Mouse (Mus musculus) midbrain, embryonic 13.5 days (tissue): ENCODE data around the gene Gm48551. TPM values are rescaled to one million over a fixed set of nuclear protein-coding genes. Genes with fewer than 3 reads are reported as not detected.

Source experiments
- ATAC-seq: fragments of 200-750 bp; cut with Nextera tagmentation; 2 replicates; pipeline ENCODE4 v1.8.0; 2017; ENCODE audit warnings: mild to moderate bottlenecking, moderate TSS enrichment, moderate library complexity
- H3K27ac ChIP-seq: fragments of 300-500 bp; sonication (generic); 2 replicates; pipeline ENCODE4 v1.5.1; 2015; ENCODE audit warnings: inconsistent platforms, mild to moderate bottlenecking, moderate library complexity
- H3K27me3 ChIP-seq: fragments of 300-500 bp; sonication (generic); 2 replicates; pipeline ENCODE4 v1.6.1; 2015; ENCODE audit warnings: mild to moderate bottlenecking, inconsistent platforms
- H3K36me3 ChIP-seq: fragments of 300-500 bp; sonication (generic); 2 replicates; pipeline ENCODE4 v1.6.1; 2015; ENCODE audit warnings: mild to moderate bottlenecking, inconsistent platforms
- H3K4me1 ChIP-seq: fragments of 300-500 bp; sonication (generic); replicated peaks from 2 replicates; pipeline ENCODE4 v1.6.1; 2015; ENCODE audit warnings: inconsistent platforms
- H3K4me2 ChIP-seq: fragments of 300-500 bp; sonication (generic); replicated peaks from 2 replicates; pipeline ENCODE4 v1.6.1; 2015; ENCODE audit warnings: moderate library complexity, mild to moderate bottlenecking, inconsistent platforms
- H3K4me3 ChIP-seq: fragments of 300-500 bp; sonication (generic); replicated peaks from 2 replicates; pipeline ENCODE4 v1.5.1; 2015; ENCODE audit warnings: mild to moderate bottlenecking, inconsistent platforms
- H3K9ac ChIP-seq: fragments of 300-500 bp; sonication (generic); replicated peaks from 2 replicates; pipeline ENCODE4 v1.6.1; 2015; ENCODE audit warnings: mild to moderate bottlenecking, inconsistent platforms
- H3K9me3 ChIP-seq: fragments of 300-500 bp; sonication (generic); 2 replicates; pipeline ENCODE4 v1.6.1; 2016; ENCODE audit warnings: mild to moderate bottlenecking, inconsistent platforms
- WGBS: fragments of 180-500 bp; shearing (Covaris S2); methylation state at CpG from one replicate; pipeline ENCODE4 v1.1.7; 2015; 5-methylcytosine and 5-hydroxymethylcytosine counted together
- polyA plus RNA-seq: library from polyadenylated mRNA; unstranded; fragments of >200 nt; fragmentation: Nextera tagmentation; extraction: Ambion mirVana; gene quantifications from 2 replicates; pipeline ENCODE4 v1.2.1, GENCODE M21; 2015

The Gm48551 gene
- polyA plus RNA-seq, 1 experiment from 2014 or later: 7.2 TPM

DNA sequence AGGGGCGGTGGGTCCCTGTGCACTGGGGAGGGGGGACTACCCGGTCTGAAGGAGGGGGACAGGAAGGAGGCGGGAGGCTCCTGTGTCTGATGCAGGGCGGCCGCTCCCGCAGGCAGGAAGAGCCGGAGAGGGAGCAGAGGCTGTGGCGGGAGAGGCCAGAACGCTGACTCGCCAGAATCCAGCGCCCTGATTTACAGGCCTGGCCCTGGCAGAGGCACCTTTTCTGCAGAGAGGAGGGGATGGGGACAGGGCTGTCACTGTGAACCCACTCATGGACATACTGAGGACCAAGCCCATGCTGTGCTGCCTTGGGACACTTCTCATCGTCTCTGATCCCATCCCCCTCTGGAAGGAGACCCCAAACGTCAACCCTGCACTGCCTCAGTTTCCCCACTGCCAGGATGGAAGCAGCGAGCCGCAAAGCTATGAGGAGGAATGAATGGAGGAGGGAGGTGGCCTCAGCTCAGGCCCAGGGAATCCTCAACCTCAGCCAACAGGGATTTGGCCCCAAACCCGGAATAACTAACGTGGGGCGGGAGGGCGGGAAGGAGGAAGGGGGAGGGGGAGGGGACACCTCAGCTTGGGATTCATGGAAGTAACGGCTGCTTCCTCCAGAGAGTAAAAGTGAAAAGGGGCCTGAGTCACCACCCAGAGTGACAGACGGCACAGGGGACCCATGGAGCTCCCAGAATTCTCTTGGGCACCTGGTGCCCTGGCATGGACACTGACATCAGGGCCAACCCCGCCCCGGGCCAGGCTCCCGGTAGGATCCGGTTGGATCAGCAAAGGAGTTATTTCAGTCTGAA lies 40.2 kb downstream of the Gm48551 start:
- Histone ChIP-seq H3K27ac (no peak overlapping the region), H3K36me3 (peaks cover 11% of the 10 kb centered on the region), H3K4me3 (no peak overlapping the region), H3K27me3 (peaks cover 66% of the 10 kb centered on the region), H3K4me1 (peaks cover 41% of the 10 kb centered on the region), H3K9ac (0 out of 2 replicates have a peak overlapping the region, but pooled peaks have one; percentile 23), H3K9me3 (no peaks in the 10 kb centered on the region), H3K4me2 (peak overlapping the region; percentile 60)
- WGBS: 5% methylated on average over 24 of the region's 25 CpGs
- no peak for ATAC-seq

DNA sequence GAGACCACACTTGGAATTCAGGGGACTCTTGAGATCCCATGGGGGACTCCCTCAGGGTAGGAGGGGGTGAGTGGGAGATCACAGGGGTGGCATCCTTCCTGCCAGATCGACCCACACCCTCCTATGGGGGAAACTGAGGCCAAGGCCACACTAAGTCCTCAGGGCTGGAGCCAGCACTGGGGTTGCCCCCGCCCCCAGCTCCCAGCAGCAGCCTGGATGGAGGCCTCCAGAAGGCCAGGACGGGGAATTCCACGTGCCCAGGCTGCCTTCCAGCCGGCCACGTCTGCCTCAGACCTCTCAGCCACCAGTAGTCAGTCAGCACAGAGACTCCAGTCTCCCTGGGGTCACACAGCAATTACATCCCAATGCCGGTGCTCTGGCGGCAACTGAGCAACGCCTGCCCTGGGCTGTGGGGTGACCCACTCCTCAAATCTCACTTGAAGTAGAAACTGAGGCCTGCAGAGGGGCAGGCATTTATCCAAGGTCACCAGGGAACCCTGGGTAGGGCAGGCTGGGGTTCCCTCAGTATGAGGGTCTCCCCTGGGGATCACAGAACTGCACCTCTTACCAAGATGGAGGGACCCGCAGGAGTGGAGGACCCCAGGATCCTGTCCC lies 41.1 kb downstream of the Gm48551 start:
- 26% methylated on average over 10 of the region's 10 CpGs for WGBS
- Histone ChIP-seq H3K27me3 (peaks cover 66% of the 10 kb centered on the region), H3K9ac (0 out of 2 replicates have a peak overlapping the region, but pooled peaks have one; percentile 23), H3K4me2 (peak overlapping the region; percentile 60), H3K4me1 (peaks cover 47% of the 10 kb centered on the region), H3K27ac (no peak overlapping the region), H3K4me3 (peak overlapping the region; percentile 36; the same call in 1 of the 2 replicates), H3K9me3 (no peaks in the 10 kb centered on the region), H3K36me3 (peaks cover 2% of the 10 kb centered on the region; the same call in 1 of the 2 replicates)
- ATAC-seq: no peak

DNA sequence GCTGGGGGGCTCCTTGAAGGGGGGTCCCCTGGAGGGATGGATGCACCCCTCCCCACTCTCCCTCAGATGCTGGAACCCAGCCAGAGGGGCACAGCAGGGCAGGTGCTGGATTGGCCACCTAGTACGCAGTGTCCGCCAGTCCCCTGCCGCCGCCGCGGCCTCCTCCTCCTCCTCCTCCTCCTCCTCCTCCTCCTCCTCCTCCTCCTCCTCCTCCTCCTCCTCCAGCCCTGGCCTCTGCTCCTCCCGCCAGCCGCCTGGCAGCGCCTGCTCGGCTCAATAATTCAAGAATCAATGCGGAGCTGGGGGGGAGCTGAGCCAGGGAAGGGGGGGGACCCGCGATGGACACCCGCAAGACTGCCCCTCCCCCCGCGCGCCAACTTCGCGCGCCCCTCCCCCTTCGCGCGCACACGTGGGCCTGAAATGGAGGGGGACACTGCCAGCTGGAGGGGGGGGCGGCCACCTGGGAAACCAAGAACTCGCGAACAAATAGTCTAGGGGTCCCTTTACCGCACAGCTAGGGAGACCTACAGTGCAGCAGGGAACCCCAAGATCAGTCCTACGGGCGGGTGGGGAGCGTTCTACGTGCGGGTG lies 41.9 kb downstream of the Gm48551 start:
- Histone ChIP-seq H3K27ac (no peak overlapping the region), H3K27me3 (peaks cover 66% of the 10 kb centered on the region), H3K4me3 (peak overlapping the region; percentile 36), H3K4me1 (peaks cover 51% of the 10 kb centered on the region), H3K4me2 (peak overlapping the region; percentile 60), H3K9me3 (no peaks in the 10 kb centered on the region), H3K9ac (peak overlapping the region; percentile 51), H3K36me3 (no peaks in the 10 kb centered on the region)
- no peak for ATAC-seq
- WGBS: 0% methylated on average over 13 of the region's 33 CpGs

DNA sequence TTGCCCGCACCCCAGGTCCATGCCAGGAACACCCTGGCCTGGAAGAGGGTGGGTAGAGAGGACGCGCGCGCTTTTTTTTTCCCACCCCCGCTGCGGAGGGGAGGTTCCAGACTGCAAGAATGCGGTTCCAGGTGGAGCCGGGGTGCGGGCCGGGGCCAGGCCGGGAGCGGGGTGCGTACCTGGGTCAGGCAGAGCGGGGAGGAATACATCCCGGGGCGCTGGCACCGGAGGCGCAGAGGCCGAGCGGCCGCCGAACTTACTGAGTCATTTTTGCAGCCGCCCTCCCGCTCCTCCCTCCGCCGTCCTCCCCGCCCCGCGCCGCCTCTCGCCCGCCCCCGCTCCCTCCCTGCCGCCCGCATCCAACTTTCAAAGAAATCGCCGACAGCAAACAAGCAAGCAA lies 42.6 kb downstream of the Gm48551 start:
- Histone ChIP-seq H3K27ac (no peak overlapping the region), H3K4me3 (peak overlapping the region; percentile 36), H3K36me3 (no peaks in the 10 kb centered on the region), H3K4me2 (peak overlapping the region; percentile 60), H3K4me1 (peaks cover 55% of the 10 kb centered on the region), H3K9ac (peak overlapping the region; percentile 51), H3K9me3 (no peaks in the 10 kb centered on the region), H3K27me3 (peaks cover 66% of the 10 kb centered on the region)
- ATAC-seq: no peak
- WGBS: 1% methylated on average over 18 of the region's 38 CpGs

DNA sequence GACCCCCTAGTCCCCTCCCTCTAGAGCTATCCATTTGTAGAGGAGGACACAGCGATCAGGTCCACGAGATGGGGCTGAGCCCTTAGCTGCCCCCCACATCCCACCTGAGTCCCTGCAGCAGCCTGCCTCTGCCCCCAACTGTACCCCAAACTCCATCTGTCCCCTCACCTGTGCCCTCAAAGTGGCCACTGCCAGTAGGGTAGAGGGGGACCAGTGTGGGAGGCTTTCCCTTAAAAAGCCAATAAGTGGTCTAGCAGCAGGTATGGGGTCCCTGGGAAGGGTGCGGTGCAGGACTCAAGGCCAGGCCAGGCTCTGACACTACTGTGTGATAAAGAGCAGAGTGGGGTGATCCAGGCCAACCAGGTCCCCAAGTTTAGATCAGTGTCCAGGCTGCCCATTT lies 43.1 kb downstream of the Gm48551 start:
- Histone ChIP-seq H3K9ac (peak overlapping the region; percentile 51; the same call in 1 of the 2 replicates), H3K9me3 (no peaks in the 10 kb centered on the region), H3K4me3 (peak overlapping the region; percentile 36), H3K27me3 (peaks cover 64% of the 10 kb centered on the region), H3K4me2 (peak overlapping the region; percentile 60), H3K27ac (no peak overlapping the region), H3K36me3 (no peaks in the 10 kb centered on the region), H3K4me1 (peaks cover 55% of the 10 kb centered on the region)
- WGBS: 34% methylated on average over 3 of the region's 3 CpGs
- ATAC-seq: no peak

DNA sequence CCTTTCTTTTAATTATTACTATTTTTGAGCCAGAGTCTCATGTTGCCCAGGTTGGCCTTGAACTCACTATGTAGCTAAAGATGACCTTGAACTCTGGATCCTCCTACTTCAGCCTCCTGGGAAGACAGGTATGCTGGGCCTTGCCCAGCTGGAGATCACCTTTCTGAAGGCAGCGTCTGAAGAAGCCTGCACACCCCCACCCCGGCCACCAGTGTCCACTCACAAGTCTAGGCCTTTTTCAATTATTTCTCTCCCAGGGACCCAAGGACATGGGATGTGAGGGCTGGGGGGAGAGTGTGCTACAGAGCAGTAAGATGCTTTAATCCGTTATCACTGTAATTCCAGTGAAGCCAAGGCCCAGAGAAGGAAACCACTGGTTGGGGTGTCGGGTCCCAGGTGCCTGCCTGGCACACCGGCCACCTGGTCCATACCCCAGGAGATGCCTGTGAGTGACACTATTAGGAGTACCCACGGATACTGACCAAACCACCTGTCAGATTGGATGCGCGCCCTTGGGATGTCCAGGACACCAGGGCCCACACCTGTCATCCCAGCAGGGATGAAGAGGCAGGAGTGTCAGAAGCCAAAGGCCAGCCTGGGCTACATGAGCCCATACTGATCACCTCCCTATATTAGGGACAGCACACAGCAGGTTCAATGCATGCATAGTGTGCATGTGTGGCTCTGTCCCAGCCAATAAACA lies 43.7 kb downstream of the Gm48551 start:
- ATAC-seq: no peak
- H3K27ac ChIP-seq: no peak overlapping the region
- no peak overlapping the region for H3K4me3 ChIP-seq
- H3K27me3 ChIP-seq: peaks cover 59% of the 10 kb centered on the region
- no peaks in the 10 kb centered on the region for H3K36me3 ChIP-seq
- H3K4me2 ChIP-seq: no peak overlapping the region
- 76% methylated on average over 8 of the region's 8 CpGs for WGBS
- H3K4me1 ChIP-seq: peaks cover 59% of the 10 kb centered on the region
- no peak overlapping the region for H3K9ac ChIP-seq
- H3K9me3 ChIP-seq: no peaks in the 10 kb centered on the region

DNA sequence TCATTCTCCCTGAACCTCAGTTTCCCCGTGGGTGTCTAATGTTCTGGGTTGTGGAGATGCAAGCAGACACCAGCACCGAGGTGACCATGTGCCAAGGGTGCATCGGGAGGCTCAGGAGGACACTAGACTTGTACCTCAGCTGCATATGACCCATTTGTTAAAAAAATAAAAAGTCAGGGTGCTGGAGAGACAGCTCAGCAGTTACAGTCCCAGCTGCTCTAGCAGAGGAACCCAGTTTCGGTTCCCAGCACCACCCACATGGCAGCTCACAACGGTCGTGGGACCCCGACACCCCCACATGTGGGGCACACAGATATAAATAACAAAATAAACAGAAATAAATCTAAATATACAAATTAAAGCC lies 44.2 kb downstream of the Gm48551 start:
- no peak for ATAC-seq
- Histone ChIP-seq H3K9ac (no peak overlapping the region), H3K9me3 (no peaks in the 10 kb centered on the region), H3K27me3 (peaks cover 57% of the 10 kb centered on the region), H3K4me1 (peaks cover 64% of the 10 kb centered on the region), H3K36me3 (no peaks in the 10 kb centered on the region), H3K4me2 (no peak overlapping the region), H3K4me3 (no peak overlapping the region), H3K27ac (no peak overlapping the region)
- WGBS: 94% methylated on average over 7 of the region's 7 CpGs

DNA sequence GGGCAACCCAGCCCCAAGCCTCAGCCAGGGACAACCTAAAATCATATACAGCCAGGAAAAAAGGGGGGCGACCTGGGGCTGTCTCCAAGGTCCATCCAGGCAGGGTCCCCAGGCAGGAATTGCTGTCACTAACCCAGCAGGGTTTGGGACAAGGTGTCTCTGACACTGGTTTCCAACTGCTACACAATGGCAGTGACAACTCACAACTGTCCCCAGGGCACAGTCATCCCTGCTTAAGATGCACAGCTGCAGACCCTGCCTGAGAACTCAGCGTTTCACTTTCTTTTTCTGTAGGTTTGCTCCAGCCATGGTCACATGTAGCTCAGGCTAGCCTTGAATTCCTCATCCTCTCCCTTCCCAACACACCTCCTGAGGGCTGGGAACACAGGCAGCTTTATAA lies 44.8 kb downstream of the Gm48551 start:
- ATAC-seq: no peak
- Histone ChIP-seq H3K27ac (no peak overlapping the region), H3K9ac (no peak overlapping the region), H3K9me3 (no peaks in the 10 kb centered on the region), H3K4me2 (peak overlapping the region; percentile 91), H3K27me3 (peaks cover 51% of the 10 kb centered on the region), H3K36me3 (no peaks in the 10 kb centered on the region), H3K4me3 (peak overlapping the region; percentile 77), H3K4me1 (peaks cover 64% of the 10 kb centered on the region)
- WGBS: 25% methylated on average over 2 of the region's 2 CpGs

DNA sequence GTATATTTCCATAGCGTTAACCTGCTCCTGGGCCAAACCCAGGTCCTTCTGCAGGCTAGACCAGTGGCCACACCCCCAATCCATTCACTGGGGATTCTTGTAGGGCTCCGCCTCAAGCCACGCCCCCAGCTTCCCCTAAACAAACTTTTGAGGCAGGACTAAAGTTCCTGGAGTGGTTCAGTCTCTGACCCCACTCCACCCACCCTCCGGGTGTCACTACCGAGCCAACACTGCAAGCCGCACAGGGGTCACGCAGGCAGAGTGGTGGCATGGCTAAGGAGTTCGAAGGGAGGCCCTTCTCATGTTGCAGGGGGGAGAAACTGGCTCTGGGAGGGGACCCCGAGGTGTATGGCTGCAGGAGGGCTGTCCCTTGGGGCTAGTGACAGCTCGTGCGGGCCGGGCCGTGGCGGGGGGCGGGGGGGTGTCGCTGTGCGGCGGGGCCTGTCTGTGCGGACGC lies 45.4 kb downstream of the Gm48551 start:
- Histone ChIP-seq H3K4me2 (peak overlapping the region; percentile 91), H3K36me3 (no peaks in the 10 kb centered on the region), H3K4me1 (peaks cover 59% of the 10 kb centered on the region), H3K27me3 (peaks cover 46% of the 10 kb centered on the region), H3K9ac (peak overlapping the region; percentile 89), H3K4me3 (peak overlapping the region; percentile 77), H3K9me3 (no peaks in the 10 kb centered on the region), H3K27ac (peak overlapping the region; percentile 94)
- under 1% methylated on average over 19 of the region's 20 CpGs for WGBS
- ATAC-seq: peak; percentile 15

DNA sequence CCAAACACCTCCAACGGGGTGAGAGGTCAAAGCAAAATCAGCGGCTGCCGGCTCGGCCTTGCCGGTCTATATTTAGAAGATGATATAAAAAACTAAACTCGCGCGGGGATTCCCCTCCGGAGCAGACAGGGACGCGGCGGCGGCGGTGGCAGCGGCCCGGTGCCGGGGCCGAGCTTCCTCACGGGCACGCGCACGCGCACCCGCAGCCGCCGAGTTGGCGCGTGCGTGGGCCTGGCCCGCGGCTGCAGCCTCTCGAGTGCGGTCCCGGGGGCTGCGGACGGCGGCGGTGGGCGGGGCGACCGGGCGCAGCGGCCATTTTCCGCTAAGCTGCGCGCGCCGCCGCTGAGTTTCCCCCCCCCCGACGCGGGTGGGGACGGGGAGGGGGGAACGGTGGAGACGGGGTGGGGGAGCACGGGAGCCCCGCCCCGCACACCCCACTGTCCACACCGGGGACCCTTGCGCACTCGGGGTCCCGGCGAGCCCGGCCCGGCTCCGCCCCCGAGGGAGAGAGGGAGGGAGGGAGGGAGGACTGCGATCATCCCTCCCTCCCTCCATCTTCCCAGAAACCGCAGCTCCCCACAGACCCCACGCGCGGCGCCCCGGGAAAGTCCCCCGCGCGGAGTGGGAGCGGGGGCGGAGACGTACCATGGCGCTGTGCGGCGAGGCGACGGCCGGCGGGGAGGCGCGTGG lies 46.0 kb downstream of the Gm48551 start:
- peak overlapping the region; percentile 89 for H3K9ac ChIP-seq
- peaks cover 52% of the 10 kb centered on the region for H3K4me1 ChIP-seq
- peak; percentile 16 for ATAC-seq
- peak overlapping the region; percentile 77 for H3K4me3 ChIP-seq
- H3K36me3 ChIP-seq: no peaks in the 10 kb centered on the region
- peaks cover 39% of the 10 kb centered on the region for H3K27me3 ChIP-seq
- under 1% methylated on average over 61 of the region's 89 CpGs for WGBS
- H3K9me3 ChIP-seq: no peaks in the 10 kb centered on the region
- H3K27ac ChIP-seq: peak overlapping the region; percentile 94
- peak overlapping the region; percentile 91 for H3K4me2 ChIP-seq

DNA sequence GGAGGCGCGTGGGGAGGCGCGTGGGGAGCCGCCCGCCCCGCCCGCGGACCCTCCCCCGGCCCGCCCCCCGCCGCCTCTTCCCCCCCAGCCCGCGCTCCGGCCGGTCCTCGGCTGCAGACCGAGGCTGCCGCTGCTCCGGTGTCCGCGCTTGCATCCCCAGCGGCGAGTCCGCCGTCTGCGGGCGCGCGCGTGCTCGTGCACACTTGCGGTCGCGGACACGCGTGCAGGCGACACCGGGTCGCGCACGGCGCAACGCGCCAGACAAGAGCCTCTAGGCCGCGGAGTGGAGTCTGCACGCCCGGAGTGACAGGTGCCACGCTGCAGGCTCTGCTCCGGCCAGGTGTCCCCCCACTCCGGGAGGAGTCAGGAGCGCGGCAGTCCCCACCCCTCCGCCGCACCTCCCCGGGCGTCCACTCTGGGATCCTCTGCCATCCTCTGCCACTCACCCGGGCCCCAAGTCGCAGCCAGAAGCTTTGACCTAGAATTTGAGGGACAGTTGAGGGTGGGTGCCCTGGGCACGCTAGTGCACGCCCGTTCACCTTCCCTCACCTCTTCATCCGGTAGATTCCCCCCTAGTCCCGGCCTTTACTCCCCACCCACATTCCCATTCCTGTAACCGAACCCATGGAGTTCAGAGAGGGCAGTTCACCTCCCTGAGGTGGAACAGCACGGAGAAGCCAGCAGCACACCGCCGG lies 46.7 kb downstream of the Gm48551 start:
- peak; percentile 35 for ATAC-seq

More for the DNA sequence above, 46.7 kb downstream of the Gm48551 start:
- no peaks in the 10 kb centered on the region for H3K9me3 ChIP-seq
- H3K4me3 ChIP-seq: peak overlapping the region; percentile 77
- peak overlapping the region; percentile 94 for H3K27ac ChIP-seq
- peak overlapping the region; percentile 91 for H3K4me2 ChIP-seq
- H3K27me3 ChIP-seq: peaks cover 33% of the 10 kb centered on the region
- peak overlapping the region; percentile 89 for H3K9ac ChIP-seq
- peaks cover 46% of the 10 kb centered on the region for H3K4me1 ChIP-seq
- no peaks in the 10 kb centered on the region for H3K36me3 ChIP-seq
- WGBS: under 1% methylated on average over 53 of the region's 70 CpGs
